Mouse (Mus musculus): ENCODE data around the gene Osbpl11.
A peak's percentile ranks its signal among the peaks of the same experiment; 100 is the strongest.
"Not testable (repeated sequence)": the region's sequence is repeated elsewhere in the genome, so short reads cannot be mapped to it uniquely, and the experiment has no call there.

Gene Osbpl11

DNA sequence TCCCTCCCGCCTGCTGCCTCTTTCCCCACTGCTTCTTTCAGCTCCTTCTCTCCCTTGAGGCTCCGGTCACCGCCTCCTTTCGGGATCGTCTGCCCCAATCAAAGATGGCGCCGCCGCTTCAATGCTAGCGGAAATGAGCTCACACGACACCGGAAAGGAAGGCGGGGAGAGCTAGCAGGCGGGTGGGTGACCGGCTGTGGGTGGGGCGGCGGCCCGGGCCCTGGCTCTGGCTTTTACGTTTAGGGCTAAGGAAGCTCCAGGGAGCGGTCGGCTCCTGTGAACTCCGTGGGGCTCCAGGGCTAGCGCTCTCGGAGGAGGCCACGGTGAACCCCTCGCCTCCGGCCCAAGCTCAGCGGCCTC lies at the start of gene Osbpl11:
Gene Osbpl11 (plus strand): TSS at position 171 of the 360 bp plus-strand sequence.
- DNase-seq (ENCODE audit: low spot score), result peak; percentile 94

DNA sequence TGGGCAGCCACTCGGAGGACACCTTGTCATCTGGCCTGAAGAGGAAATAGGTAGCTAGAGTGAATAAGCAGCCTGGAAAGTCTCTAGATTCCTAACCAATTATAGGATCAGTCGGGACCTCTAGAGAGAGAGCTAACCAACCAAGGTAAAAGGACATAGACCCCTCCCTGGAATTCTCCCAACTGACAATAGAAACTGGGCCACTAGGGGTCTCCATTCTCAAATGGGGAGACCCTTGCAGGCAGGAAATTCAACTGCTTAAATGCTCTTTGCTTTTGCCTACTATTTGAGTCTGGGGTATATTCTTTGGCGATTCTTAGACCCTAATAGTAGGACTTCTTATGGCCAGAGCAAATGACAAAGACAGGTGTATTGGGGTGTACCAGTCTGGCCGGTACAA lies 49.7 kb upstream of the Osbpl11 start:
- no peak for DNase-seq (ENCODE audit: low spot score)

DNA sequence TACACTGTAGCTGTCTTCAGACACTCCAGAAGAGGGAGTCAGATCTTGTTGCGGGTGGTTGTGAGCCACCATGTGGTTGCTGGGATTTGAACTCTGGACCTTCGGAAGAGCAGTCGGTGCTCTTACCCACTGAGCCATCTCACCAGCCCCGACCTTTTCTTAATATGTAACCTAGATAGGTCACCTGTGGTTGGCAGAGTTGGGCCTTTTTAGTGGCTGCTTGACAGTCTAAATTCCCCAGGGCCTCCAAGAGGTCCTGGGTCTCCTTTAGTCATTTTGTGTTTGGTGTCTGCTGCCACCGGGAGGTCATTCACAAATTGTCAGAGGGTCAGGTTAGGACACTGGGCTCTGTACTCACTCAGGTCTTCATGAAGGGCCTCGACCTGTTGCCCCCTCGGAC lies 45.8 kb upstream of the Osbpl11 start:
- DNase-seq (ENCODE audit: low spot score), result not testable (repeated sequence)

DNA sequence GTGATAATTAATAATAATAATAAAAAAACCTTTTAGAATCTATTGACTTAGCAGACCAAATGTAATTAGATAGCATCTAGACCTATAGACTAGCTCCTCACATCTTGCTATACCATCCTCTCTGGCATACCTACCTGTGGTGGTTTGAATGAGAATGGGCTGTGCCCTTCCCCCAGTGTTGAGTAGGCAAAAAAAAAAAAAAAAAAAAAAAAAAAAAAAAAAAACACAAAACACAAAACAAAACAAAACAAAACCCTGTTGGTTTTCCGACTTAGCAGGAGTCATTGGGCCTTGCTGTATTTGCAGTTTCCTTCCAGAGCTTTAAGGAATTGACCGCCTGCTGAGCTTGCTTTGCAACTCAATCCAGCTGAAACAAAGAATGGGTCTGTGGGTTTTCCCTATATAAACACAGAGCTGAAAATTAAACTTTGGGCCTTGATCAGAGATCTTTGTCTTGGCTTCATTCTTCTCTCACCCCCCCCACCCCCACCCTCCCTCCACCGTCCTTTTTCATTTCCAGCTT lies 43.1 kb upstream of the Osbpl11 start:
- DNase-seq (ENCODE audit: low spot score), result no peak

DNA sequence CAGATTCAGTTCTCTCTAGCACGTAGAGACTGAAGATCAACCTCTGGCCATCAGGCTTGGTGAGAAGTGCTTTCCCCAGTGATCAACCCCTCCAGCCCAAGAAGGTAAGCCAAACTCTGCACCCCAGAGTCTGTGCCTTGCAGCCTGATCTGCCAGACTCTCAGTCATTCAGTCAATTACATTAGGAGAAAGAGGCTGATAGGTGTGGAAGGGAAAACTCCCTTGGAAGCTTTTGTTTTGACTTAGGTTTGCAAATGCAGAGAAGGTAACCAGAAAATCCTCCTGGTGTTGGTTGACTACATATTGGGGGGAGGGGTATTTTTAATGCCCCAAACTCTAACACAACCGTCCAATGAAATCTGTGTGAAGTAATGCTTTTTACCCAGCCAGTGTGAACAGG lies 41.4 kb upstream of the Osbpl11 start:
- no peak for DNase-seq (ENCODE audit: low spot score)

DNA sequence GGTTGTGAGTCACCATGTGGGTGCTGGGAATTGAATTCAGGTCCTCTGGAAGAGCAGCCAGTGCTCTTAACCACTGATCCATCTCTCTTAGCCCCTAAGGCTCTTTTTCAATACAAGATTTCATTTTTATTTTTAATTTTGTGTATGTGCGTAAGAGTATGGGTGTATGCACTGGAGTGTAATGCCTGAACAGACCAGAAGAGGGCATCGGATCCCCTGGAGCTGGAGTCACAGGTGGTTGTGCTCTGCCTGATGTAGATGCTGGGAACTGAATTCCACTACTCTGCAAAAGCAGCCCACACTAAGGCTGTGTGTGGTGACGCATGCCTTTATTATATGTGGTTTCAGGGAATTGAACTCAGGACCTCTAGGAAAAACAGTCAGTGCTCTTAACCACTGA lies 38.7 kb upstream of the Osbpl11 start:
- DNase-seq (ENCODE audit: low spot score), result no peak

DNA sequence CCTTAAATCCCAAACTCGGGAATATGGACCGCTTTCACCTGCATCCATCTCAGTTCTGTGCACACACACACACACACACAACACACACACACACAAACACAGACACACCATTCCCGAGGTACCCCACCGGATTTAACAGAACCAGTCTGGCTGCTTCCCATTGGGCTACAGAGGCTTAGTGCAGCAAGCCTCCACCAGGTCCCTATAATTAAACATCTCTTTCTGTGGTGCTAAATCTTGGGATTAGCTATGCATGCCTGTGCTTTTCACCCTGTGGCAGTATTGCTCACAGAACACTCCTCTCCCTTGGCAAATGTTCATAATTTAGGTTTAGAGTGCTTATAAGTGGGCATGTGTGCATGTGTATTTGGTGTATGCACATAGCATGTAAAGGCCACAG lies 36.7 kb upstream of the Osbpl11 start:
- DNase-seq (ENCODE audit: low spot score), result no peak

DNA sequence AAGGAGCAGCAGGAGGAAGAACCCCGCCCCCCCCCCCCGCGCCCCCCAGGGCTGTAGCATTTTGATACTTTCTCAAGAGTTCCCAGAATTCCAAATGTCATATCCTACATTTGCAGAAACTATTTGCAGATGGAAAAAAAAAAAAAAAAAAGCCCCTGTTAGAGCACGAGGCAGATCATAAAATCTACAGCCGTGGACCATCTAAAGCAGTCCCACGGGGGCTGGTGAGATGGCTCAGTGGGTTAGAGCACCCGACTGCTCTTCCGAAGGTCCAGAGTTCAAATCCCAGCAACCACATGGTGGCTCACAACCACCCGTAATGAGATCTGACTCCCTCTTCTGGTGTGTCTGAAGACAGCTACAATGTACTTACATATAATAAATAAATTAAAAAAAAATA lies 34.0 kb upstream of the Osbpl11 start:
- not testable (repeated sequence) for DNase-seq (ENCODE audit: low spot score)

DNA sequence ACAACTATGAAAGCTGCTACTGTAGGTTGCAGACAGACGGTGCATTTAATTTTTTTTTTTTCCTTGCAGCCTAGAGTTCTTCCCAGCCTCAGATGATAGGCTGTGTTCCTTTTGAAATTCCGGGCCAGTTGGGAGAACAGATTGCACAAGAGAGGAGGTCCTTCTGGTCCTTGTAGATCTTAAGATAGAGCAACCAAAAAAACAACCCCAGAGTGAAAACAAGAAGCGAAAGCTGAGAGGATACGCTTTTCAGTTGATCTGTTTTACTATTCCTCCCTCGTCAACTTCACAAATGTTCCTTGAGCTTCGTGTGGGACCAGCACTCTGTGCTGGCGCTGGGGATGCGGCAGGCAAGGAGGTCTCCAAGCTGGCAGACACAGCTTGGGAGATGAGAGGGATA lies 33.3 kb upstream of the Osbpl11 start:
- no peak for DNase-seq (ENCODE audit: low spot score)

DNA sequence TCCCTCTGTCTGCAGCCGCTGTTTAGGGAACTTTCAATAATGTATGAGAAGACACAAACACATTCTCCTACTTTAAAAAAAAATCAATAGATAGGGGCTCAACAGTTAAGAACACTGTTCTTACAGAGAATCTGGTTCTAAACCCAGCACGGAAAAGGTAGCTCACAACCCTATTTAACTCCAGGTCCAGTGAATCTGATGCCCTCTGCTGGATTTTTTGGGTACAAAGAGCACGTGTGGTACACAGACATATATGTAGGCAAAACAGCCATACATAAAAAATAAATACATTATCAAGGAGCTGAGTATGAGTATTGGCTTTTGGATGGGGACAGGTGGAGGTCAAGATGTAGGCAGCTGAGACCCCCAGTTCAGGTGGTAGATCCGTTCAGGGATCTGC lies 29.9 kb upstream of the Osbpl11 start:
- DNase-seq (ENCODE audit: low spot score), result peak; percentile 20

DNA sequence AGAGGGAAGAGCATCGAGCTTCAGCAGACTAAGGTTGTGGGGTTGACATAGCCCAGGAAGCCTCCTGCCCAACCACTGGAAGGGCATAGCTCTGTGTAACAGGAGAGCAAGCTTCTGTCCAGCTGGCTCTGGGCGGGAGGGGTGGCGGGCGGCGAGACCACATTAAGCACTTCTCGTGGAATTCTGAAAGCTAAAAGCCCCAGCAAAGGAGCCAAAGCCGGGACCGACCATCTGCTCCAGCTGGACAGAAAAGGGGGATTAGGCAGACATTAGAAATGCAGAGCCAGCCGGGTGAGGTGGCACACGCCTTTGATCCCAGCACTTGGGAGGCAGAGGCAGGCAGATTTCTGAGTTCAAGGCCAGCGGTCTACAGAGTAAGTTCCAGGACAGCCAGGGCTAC lies 26.9 kb upstream of the Osbpl11 start:
- no peak for DNase-seq (ENCODE audit: low spot score)

DNA sequence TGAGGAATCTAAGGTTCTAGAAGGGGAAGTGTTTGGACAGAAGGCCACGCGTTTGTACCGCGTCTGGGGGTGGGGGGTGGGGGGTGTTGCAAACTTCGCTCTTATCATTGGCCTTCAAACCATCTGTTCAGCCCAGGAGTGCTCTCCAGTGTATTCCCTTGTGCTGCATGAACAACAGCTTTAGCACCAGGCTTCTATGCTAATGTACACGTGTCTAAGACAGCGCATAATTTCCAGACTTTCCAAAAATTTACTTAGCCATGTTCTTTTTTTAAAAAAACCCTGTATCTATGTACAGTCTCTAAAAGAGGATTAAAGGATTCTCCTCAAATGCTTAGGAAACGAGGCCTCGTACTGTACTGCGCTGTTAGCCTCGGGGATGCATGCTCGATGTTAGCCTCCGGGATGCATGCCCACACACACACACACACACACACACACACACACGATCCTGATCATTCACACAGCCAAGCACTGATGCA lies 26.2 kb upstream of the Osbpl11 start:
- no peak for DNase-seq (ENCODE audit: low spot score)

DNA sequence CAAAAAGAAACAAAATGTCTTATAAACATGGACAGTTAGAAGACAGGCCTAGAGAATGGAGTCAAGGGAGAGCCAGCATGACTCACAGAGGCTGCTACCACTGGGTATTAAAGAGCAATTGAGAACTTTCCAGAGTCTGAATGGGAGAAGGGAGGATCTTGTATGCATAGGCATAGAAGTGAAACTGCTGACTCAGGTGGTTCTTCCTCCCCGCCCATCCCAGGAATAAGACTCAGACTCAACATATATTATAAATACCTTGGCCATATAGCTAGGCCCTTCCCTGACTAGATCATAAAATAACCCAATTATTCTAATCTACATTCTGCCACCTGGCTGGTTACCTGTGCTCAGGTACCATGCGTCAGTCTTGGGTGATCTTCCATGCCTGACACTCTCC lies 25.5 kb upstream of the Osbpl11 start:
- DNase-seq (ENCODE audit: low spot score), result no peak

DNA sequence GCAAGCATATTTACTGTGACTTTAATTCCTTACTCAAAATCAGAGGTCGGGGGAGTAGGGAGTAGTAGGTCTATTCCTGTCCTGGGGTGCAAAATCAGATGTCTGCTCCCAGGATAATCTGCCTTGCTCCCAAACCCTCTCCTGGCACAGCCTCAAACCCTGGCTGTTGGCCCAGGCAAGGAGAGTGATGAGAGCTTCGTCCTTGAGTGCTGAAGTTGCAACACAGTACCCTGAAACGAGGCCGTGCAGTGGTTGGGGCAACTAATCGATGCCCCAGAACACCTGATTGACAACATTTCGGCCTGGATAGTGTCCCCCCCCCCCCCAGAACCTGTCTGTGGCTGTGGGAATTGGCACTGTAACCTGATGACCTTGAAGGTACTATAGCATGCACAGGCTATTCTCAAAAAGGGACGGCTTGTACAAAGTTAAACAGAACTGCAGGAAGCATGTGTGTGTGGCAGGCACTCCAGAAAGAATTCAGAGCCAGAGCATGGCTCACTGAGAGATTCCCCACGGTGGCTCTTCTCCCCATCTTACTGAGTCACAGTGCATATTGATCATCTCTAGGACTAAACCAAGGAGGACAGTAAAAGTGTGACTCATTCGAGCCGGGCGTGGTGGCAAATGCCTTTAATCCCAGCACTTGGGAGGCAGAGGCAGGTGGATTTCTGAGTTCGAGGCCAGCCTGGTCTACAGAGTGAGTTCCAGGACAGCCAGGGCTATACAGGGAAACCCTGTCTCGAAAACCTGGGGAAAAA lies 21.4 kb upstream of the Osbpl11 start:
- DNase-seq (ENCODE audit: low spot score), result no peak

DNA sequence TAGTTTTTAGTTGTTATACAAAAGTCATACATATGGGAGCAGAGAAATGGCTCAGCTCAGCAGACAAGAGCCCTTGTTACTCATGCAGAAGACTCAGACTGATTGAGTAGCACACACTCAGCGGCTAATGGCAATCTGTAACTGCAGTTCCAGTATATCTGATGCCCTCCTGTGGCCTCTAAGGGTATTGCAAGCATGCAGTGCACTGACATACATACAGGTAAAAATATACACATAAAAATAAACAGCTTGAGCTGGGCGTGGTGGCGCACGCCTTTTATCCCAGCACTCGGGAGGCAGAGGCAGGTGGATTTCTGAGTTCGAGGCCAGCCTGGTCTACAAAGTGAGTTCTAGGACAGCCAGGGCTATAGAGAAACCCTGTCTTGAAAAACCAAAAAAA lies 18.6 kb upstream of the Osbpl11 start:
- DNase-seq (ENCODE audit: low spot score), result peak; percentile 62

DNA sequence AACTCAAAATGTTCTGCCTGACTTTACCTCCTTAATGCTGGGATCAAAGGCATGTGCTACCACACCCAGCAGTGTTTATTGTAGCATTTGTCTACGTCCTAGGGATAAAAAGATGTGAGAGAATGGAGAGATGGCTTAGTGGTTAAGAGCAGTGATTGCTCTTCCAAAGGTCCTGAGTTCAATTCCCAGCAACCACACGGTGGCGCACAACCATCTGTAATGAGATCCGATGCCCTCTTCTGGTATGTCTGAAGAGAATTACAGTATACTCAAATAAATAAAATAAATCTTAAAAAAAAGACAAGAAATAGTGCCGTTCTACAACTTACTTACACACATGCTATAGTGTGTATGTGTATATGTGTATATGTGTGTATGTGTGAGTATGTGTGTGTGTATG lies 17.3 kb upstream of the Osbpl11 start:
- DNase-seq (ENCODE audit: low spot score), result no peak

DNA sequence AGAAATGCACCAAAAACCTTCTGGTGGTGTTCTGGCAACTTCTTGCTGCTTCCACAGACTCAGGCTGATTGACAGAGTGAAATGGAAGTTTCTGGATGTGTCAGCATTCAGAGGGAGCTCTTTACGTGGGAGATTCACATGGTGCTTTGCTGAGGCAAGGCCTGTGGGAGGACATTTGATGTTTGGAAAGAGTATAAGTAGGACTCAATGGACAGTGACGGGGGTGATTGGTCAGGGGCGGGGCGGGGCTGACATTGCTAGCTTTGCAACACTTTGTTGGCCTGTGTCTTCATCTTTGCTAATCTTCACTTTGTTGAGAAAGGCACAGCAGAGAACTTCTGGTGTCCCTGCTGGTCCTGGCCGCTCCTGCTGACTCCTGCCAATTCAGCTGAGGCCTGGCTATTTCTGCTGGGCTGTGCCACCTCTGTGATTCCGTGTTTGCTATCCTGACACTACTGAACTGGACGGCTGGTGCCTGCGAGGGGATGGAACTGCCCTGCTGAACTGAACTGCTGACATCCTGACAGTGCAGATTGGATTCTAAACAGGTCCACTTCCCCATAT lies 15.3 kb upstream of the Osbpl11 start:
- no peak for DNase-seq (ENCODE audit: low spot score)

DNA sequence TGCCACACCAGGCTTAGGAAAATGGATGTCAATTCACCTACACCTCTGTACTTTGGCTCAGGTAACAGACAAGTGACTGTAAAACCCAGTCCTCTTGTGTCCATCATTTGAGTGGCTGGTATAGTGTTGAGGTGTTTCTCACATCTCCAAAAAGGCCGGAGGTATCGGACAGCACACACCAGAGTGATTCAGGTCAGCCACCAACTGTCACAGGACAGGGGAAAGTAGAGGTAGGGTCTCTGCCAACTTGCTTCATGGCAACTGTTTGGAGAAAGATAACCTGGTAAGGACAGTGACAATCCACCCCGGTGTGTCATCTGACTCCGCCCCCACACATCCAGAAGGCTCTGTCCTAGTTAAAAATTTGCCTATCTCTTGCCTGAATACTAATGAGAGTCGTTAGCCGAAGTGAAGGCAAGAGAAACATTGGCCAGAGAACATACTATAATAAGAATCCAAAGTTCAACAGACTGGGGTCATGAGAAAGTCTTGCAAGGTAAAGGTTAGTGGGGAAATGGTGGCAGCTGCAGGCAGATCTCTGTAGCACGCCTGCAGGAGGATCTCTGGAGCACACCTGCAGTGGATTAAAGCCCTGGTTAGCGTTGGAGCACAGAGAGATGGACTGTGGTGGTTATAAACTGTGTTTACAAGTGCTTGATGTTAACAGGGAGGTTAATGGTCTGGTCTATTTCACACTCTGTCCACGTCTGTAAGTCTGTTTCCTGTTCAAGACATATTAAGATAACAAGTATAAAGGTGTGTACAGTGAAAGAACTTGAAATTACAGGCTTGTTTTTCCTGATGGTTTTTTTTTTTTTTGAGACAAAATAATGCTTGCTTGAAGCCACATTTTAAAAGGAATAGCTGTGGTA lies 13.9 kb upstream of the Osbpl11 start:
- DNase-seq (ENCODE audit: low spot score), result no peak

DNA sequence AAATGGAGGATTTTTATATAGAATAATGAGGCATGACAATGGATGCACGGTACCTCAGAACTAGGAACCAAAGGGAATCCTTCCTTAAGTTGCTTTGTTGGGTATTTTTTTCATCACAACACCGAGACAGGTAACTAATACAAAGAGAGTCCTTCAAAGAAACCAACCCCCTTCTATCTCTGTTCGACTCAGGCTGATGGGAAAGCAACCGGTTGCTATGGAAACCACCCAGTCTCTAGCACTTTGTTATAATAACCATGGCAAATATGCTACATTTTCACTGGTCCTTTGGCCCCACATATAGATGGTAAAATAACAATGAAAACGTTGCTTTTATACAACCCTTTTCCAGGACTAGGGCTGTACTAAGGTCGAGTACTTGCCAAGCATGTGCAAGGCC lies 13.1 kb upstream of the Osbpl11 start:
- DNase-seq (ENCODE audit: low spot score), result no peak

DNA sequence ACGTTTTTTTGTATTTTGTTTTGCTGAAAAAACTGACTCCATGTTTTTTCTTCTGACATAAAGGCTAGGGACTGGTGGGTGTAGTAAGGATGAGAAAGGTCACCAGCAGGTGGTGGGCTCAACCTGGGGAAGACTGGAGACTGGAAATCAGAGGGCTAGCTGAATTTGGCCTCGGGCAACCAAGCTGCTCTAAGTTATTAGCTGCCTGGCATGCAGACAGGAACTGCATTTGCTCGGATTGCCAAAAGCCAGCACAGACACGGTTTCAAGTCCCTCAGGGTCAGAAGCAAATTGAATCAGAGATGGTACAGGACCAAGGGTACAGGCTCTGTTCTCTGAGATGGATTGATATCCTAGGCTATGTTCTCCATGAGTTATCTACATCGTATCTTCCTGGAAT lies 11.7 kb upstream of the Osbpl11 start:
- no peak for DNase-seq (ENCODE audit: low spot score)

DNA sequence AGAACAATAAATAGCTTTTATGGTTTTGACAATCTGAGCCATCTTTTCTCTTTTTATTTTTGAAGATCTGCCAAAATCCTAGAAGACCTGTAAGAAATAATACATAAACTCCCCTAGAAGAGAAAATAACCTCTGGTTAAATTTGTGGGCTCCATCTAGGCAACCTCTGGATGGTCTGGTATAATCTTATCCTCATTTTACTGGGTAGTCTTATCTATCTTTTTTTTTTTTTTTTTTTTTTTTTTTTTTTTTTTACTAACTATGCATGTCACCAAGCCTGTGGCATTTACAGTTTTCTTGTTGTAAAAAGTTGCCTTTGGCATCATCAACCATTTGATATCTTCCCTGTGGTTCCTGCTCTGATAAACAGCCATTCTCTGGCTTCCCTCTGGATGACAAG lies 10.2 kb upstream of the Osbpl11 start:
- DNase-seq (ENCODE audit: low spot score), result no peak

DNA sequence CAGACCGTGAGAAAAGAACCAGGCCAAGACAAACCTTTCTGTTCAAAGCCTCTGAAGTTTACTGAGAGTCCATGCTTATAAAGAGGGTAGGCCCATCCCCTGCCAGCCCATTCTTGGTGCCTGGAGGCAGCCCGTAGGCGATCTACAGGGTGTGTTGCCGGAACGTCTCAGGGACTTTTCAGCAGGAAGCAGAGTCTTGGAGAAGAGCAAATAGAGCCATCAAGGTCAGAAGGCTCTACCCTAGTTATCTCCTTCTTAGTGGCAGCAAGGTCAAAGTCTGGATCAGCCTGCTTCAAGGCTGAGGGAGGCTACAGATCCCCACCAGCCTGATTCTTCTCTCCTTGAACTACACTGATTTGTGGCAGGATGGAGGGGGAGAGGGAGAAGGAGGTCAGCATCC lies 8.0 kb upstream of the Osbpl11 start:
- not testable (repeated sequence) for DNase-seq (ENCODE audit: low spot score)

DNA sequence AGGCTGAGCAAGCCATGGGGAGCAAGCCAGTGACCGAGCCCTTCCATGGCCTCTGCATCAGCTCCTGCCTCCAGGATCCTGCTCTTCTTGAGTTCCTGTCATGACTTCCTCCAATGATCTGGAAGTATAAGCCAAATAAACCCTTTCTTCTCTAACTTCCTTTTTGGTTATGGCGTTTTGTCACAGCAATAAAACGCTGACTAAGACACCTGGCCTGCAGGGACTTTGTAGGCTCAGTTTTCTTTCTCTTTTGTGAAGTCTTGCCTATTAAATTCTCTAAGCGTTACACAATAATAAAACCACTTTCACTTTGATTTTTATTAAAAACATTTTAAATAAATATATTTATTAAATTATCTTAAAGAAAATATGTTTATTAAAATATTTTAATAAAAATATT lies 7.1 kb upstream of the Osbpl11 start:
- no peak for DNase-seq (ENCODE audit: low spot score)

All from c-Kit-positive CD71-positive TER-119-positive erythroid progenitor cells, embryonic 14.5 days (primary cell).